Mouse (Mus musculus) thymus, adult 2 months (tissue): ENCODE measurements around the gene B3gat3.

Experiments
- CTCF ChIP-seq: fragments of 200-500 bp; IDR thresholded peaks from 2 replicates; pipeline ENCODE4 v1.5.1; 2012; ENCODE audit warnings: mild to moderate bottlenecking, control low read depth, low read length, moderate library complexity, borderline replicate concordance; ENCODE audit not compliant: control insufficient read depth, poor library complexity, insufficient read depth; ENCODE audit errors: extremely low read depth
- POLR2A ChIP-seq: fragments of 200-500 bp; IDR thresholded peaks from 2 replicates; pipeline ENCODE4 v1.6.1; 2012; ENCODE audit warnings: mild to moderate bottlenecking, low read length, control low read depth, moderate library complexity; ENCODE audit not compliant: control insufficient read depth, poor library complexity, insufficient read depth; ENCODE audit errors: extremely low read depth

- TF ChIP-seq CTCF (no peak), POLR2A (no peak)
Observed at GRCm38 (mm10) chr19:8898576-8898975, 21.6 kb upstream of the B3gat3 start.
